Mouse (Mus musculus): ENCODE measurements around the gene Tmem132e. TPM values are rescaled to one million over a fixed set of nuclear protein-coding genes. Genes with fewer than 3 reads are reported as not detected.

Tmem132e gene
- total and polyA plus RNA-seq, 2 experiments from 2014 or later, result not detected

- no peak for TF ChIP-seq EP300 (IDR thresholded peaks at IDR 0.05; ENCODE audit: low read depth)
- TF ChIP-seq CTCF (IDR thresholded peaks at IDR 0.05; ENCODE audit: low read depth), result no peak
Observed at GRCm38 (mm10) chr11:82480941-82481340, 92.2 kb downstream of the Tmem132e start.

DNA sequence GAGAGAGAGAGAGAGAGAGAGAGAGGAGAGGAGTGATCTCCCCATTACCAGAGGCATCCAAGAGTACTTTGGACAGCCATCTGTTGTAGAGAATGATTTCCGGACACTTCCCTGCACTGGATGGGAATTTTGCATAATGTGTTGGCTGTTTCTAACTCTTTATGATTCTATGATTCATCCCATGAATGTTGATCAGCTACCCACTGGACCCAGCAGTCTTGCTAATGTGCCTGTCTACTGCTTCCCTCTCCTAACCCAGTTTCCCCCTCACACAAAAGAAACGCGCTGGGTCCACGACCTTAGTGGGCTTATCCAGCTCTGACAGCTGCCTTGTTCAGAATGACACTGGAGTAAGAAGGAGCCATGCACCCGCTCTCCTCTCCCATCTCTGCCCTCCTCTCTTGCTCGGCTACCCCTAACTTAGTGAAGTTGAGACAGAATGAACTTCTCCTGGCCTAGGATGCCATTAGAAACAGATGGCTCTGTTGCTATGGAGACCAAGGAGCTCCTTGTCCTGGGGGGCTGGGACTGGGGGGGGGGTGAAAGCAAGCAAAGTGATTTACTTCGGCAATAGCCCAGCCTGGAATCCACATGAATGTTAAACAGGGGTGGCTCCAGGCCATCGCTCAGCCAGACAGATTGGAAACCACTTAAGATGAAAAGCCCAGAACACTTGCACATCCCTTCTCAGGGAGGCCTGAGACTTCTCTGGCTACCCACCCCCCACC, 98.8 kb downstream of the Tmem132e start:
- Histone ChIP-seq H3K4me1 (ENCODE audit: control insufficient read depth, insufficient read depth) (no peaks in the 10 kb centered on the region), H3K36me3 (replicated peaks; ENCODE audit: control insufficient read depth, insufficient read depth, low read length) (no peaks in the 10 kb centered on the region), H3K27ac (ENCODE audit: low read depth) (no peak overlapping the region), H3K9me3 (replicated peaks; ENCODE audit: control insufficient read depth, low read length) (no peaks in the 10 kb centered on the region), H3K4me3 (ENCODE audit: low read depth, low read length) (no peak overlapping the region), H3K4me2 (ENCODE audit: low read depth, low read length) (no peak overlapping the region), H3K9ac (replicated peaks; ENCODE audit: low read depth, low read length) (no peak overlapping the region), H3K27me3 (ENCODE audit: control insufficient read depth, insufficient read depth, low read length) (no peaks in the 10 kb centered on the region)
- DNase-seq (ENCODE audit: low spot score), result no peak
- 58% methylated on average over 8 of the region's 8 CpGs for WGBS
- no peak for ATAC-seq (ENCODE audit: insufficient read depth, low read depth)
- TF ChIP-seq EP300 (IDR thresholded peaks at IDR 0.05; ENCODE audit: low read depth) (no peak), CTCF (IDR thresholded peaks at IDR 0.05; ENCODE audit: low read depth) (no peak)

More at GRCm38 (mm10) chr11:82480941-82481340, 92.2 kb downstream of the Tmem132e start:
- no peaks in the 10 kb centered on the region for H3K27me3 ChIP-seq (ENCODE audit: control insufficient read depth, insufficient read depth, low read length)
- H3K9ac ChIP-seq (replicated peaks; ENCODE audit: low read depth, low read length), result no peak overlapping the region
- ATAC-seq (ENCODE audit: insufficient read depth, low read depth), result no peak
- DNase-seq (ENCODE audit: low spot score), result no peak
- H3K36me3 ChIP-seq (replicated peaks; ENCODE audit: control insufficient read depth, insufficient read depth, low read length), result no peaks in the 10 kb centered on the region
- H3K27ac ChIP-seq (ENCODE audit: low read depth), result no peak overlapping the region
- H3K4me2 ChIP-seq (ENCODE audit: low read depth, low read length), result no peak overlapping the region
- no peaks in the 10 kb centered on the region for H3K4me1 ChIP-seq (ENCODE audit: control insufficient read depth, insufficient read depth)
- H3K9me3 ChIP-seq (replicated peaks; ENCODE audit: control insufficient read depth, low read length), result no peaks in the 10 kb centered on the region
- H3K4me3 ChIP-seq (ENCODE audit: low read depth, low read length), result no peak overlapping the region
- WGBS, result 69% methylated on average over 3 of the region's 3 CpGs

DNA sequence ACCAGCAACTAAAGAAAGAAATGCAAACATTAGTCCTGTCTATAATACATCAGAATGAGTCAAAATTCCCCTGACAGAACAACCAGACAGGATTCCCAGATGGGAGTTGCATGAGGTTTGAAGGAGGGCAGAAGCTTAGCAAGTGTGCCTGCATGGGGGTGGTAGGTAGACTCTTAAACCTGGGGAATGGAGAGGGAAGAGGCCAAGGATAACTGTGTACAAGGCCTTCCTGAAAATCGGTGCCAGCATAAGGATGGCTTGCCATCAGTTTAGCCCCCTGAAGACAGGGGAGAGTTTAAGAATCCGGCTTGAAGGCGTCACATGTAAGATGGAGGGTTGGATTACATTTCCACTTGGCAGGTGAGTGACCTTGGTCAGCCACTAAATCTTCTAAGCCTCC, 102.2 kb downstream of the Tmem132e start:
- Histone ChIP-seq H3K27me3 (ENCODE audit: control insufficient read depth, insufficient read depth, low read length) (no peaks in the 10 kb centered on the region), H3K4me1 (ENCODE audit: control insufficient read depth, insufficient read depth) (no peaks in the 10 kb centered on the region), H3K4me3 (ENCODE audit: low read depth, low read length) (no peak overlapping the region), H3K4me2 (ENCODE audit: low read depth, low read length) (no peak overlapping the region), H3K9ac (replicated peaks; ENCODE audit: low read depth, low read length) (no peak overlapping the region), H3K9me3 (replicated peaks; ENCODE audit: control insufficient read depth, low read length) (no peaks in the 10 kb centered on the region), H3K27ac (ENCODE audit: low read depth) (no peak overlapping the region), H3K36me3 (replicated peaks; ENCODE audit: control insufficient read depth, insufficient read depth, low read length) (no peaks in the 10 kb centered on the region)
- TF ChIP-seq CTCF (IDR thresholded peaks at IDR 0.05; ENCODE audit: low read depth), result no peak
- no peak for TF ChIP-seq EP300 (IDR thresholded peaks at IDR 0.05; ENCODE audit: low read depth)
- ATAC-seq (ENCODE audit: insufficient read depth, low read depth), result no peak
- DNase-seq (ENCODE audit: low spot score), result no peak
- WGBS, result 70% methylated on average over 3 of the region's 3 CpGs

Other genes starting within 250 kb of the Tmem132e start
- not detected in 2 replicates for gene Ccl1, start 83.2 kb upstream of the Tmem132e start, total RNA-seq (2014; rRNA removed; ENCODE audit: low replicate concordance)
- not detected in 2 replicates for gene Ccl1, start 83.2 kb upstream of the Tmem132e start, polyA plus RNA-seq (2015; fragmentation: Nextera tagmentation; extraction: Ambion mirVana)

All from heart, postnatal 0 days (tissue).